Mouse (Mus musculus) heart, embryonic 14.5 days (tissue): ENCODE data around the gene Stard8. TPM values are rescaled to one million over a fixed set of nuclear protein-coding genes. Genes with fewer than 3 reads are reported as not detected.

Experiments
- ATAC-seq: fragments of 200-750 bp; cut with Nextera tagmentation; 2 replicates; pipeline ENCODE4 v1.8.0; 2017; ENCODE audit warnings: low read depth, moderate TSS enrichment; ENCODE audit not compliant: insufficient number of reproducible peaks, insufficient read depth, low FRiP score
- H3K27ac ChIP-seq, 2 experiments: fragments of 200-500 bp in 1 of 2; fragments of 300-500 bp in 1 of 2; sonication (generic) in 1 of 2; replicated peaks in 1 of 2; 2 replicates each; pipeline ENCODE4 v1.5.1; 2012 to 2014; ENCODE audit warnings: low read depth in 2 of 2, low read length in 2 of 2, control low read depth in 1 of 2, mild to moderate bottlenecking in 1 of 2, mixed read lengths in 1 of 2; ENCODE audit not compliant: control insufficient read depth in 1 of 2, insufficient read depth in 1 of 2
- H3K27me3 ChIP-seq: fragments of 300-500 bp; sonication (generic); 2 replicates; pipeline ENCODE4 v1.6.1; 2014; ENCODE audit warnings: mild to moderate bottlenecking, low read length, control low read depth; ENCODE audit not compliant: control insufficient read depth, insufficient read depth
- H3K36me3 ChIP-seq: fragments of 300-500 bp; sonication (generic); 2 replicates; pipeline ENCODE4 v1.6.1; 2014; ENCODE audit warnings: mild to moderate bottlenecking, control low read depth, low read length, mixed read lengths; ENCODE audit not compliant: control insufficient read depth, insufficient read depth
- H3K4me1 ChIP-seq, 2 experiments: fragments of 200-500 bp in 1 of 2; fragments of 300-500 bp in 1 of 2; sonication (generic) in 1 of 2; 2 replicates each; pipeline ENCODE4 v1.6.1; 2012 to 2014; ENCODE audit warnings: low read length in 2 of 2, control low read depth in 1 of 2, mixed read lengths in 1 of 2; ENCODE audit not compliant: control insufficient read depth in 2 of 2, insufficient read depth in 2 of 2
- H3K4me2 ChIP-seq: fragments of 300-500 bp; sonication (generic); 2 replicates; pipeline ENCODE4 v1.6.1; 2014; ENCODE audit warnings: mild to moderate bottlenecking, low read length
- H3K4me3 ChIP-seq, 2 experiments: fragments of 200-500 bp in 1 of 2; fragments of 300-500 bp in 1 of 2; sonication (generic) in 1 of 2; 2 replicates each; pipeline ENCODE4 v1.5.1; 2012 to 2014; ENCODE audit warnings: low read length in 2 of 2, mild to moderate bottlenecking in 2 of 2, control low read depth in 1 of 2, low read depth in 1 of 2, moderate library complexity in 1 of 2; ENCODE audit not compliant: control insufficient read depth in 1 of 2, insufficient read depth in 1 of 2
- H3K9ac ChIP-seq: fragments of 300-500 bp; sonication (generic); 2 replicates; pipeline ENCODE4 v1.6.1; 2014; ENCODE audit warnings: mild to moderate bottlenecking, low read length
- H3K9me3 ChIP-seq: fragments of 300-500 bp; sonication (generic); 2 replicates; pipeline ENCODE4 v1.6.1; 2016; ENCODE audit warnings: low read length, control low read depth; ENCODE audit not compliant: control insufficient read depth
- WGBS: fragments of 180-500 bp; shearing (Covaris S2); extraction: QIAGEN DNeasy Blood & Tissue Kit; methylation state at CpG from one replicate; pipeline ENCODE4 v1.1.7; 2014; 5-methylcytosine and 5-hydroxymethylcytosine counted together
- polyA plus RNA-seq: library from polyadenylated mRNA; unstranded; fragments of >200 nt; fragmentation: Nextera tagmentation; extraction: Ambion mirVana; gene quantifications from 2 replicates; pipeline ENCODE4 v1.2.1, GENCODE M21; 2014

The Stard8 gene
- polyA plus RNA-seq, 1 experiment from 2014 or later, result 11.3 TPM

- peak overlapping the region; percentile 64 to 76 for H3K27ac ChIP-seq
- no peak overlapping the region for H3K4me3 ChIP-seq
- H3K9ac ChIP-seq, result peak overlapping the region; percentile 44
- no peaks in the 10 kb centered on the region for H3K36me3 ChIP-seq
- H3K27me3 ChIP-seq, result 0 out of 2 replicates have a peak, but pooled peaks cover under 1% of the 10 kb centered on the region
- H3K9me3 ChIP-seq, result no peaks in the 10 kb centered on the region
- ATAC-seq, result no peak
- peaks cover 32 to 35% of the 10 kb centered on the region in 2 experiments for H3K4me1 ChIP-seq
- H3K4me2 ChIP-seq, result peak overlapping the region; percentile 75
- 47% methylated on average over 5 of the region's 5 CpGs for WGBS
Measured at GRCm38 (mm10) chrX:99046360-99047055, 43.5 kb downstream of the Stard8 start.

GRCm38 (mm10) chrX:99048111-99048510 is 45.1 kb downstream of the Stard8 start:
- Histone ChIP-seq H3K9ac (no peak overlapping the region), H3K4me3 (no peak overlapping the region), H3K36me3 (no peaks in the 10 kb centered on the region), H3K4me1 (peaks cover 37 to 46% of the 10 kb centered on the region in 2 experiments), H3K27me3 (no peaks in the 10 kb centered on the region), H3K27ac (peak overlapping the region in 1 of 2 experiments; percentile 64; a peak in 1 of 4 replicates), H3K4me2 (no peak overlapping the region), H3K9me3 (no peaks in the 10 kb centered on the region)
- 37% methylated on average over 4 of the region's 4 CpGs for WGBS
- no peak for ATAC-seq

- peaks cover 39 to 57% of the 10 kb centered on the region in 2 experiments for H3K4me1 ChIP-seq
- ATAC-seq, result 0 out of 2 replicates have a peak, but pooled peaks have one; percentile 43
Measured at GRCm38 (mm10) chrX:99049247-99049646, 46.2 kb downstream of the Stard8 start.

DNA sequence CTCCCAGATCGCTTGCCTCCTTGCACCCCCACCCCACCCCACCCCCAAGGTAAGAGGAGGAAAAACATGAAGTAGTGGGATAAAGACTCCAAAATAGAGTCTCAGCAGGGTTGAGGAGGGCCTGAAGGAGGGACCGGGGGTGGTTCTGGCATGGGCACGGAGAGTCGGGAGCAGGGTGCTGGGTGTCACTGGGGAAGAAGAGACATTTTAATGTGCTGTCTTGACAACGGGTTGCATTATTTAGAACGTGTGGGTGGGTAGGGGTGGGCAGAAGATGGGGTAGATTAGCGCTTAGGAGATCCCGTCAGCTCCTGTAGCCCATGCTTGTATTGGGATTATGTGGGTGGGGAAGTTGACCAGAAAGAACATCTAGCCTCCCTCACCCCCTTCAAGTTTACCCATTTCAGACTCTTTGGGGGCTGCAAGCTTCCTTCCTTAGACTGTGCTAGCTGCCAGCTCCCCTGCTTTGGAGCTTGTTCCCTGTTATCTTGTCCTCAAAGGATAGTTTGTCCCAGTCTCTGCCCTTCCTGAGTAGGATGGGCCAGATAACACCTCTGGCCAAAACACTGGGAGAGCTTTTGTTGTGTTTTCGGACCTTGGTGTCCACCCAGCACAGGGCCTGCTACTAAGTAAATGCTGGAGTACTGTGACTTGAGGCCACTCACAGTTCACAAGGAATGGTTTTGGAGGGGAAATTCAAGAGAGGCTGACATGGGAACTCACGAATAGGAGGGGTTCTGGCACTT is 47.9 kb downstream of the Stard8 start:
- no peak for ATAC-seq
- H3K36me3 ChIP-seq, result no peaks in the 10 kb centered on the region
- no peak overlapping the region for H3K4me2 ChIP-seq
- H3K9me3 ChIP-seq, result no peaks in the 10 kb centered on the region
- H3K27ac ChIP-seq, result 0 out of 4 replicates have a peak overlapping the region, but pooled peaks of 1 of the 2 experiments have one; percentile 9
- 74% methylated on average over 9 of the region's 10 CpGs for WGBS
- H3K4me1 ChIP-seq, result peaks cover 41 to 57% of the 10 kb centered on the region in 2 experiments
- H3K9ac ChIP-seq, result no peak overlapping the region
- no peak overlapping the region for H3K4me3 ChIP-seq
- no peaks in the 10 kb centered on the region for H3K27me3 ChIP-seq

More at GRCm38 (mm10) chrX:99049247-99049646, 46.2 kb downstream of the Stard8 start:
- Histone ChIP-seq H3K27me3 (no peaks in the 10 kb centered on the region), H3K9ac (no peak overlapping the region), H3K4me2 (no peak overlapping the region), H3K4me3 (no peak overlapping the region), H3K27ac (peak overlapping the region; percentile 11 to 64), H3K9me3 (no peaks in the 10 kb centered on the region), H3K36me3 (no peaks in the 10 kb centered on the region)
- 50% methylated on average over 5 of the region's 5 CpGs for WGBS

DNA sequence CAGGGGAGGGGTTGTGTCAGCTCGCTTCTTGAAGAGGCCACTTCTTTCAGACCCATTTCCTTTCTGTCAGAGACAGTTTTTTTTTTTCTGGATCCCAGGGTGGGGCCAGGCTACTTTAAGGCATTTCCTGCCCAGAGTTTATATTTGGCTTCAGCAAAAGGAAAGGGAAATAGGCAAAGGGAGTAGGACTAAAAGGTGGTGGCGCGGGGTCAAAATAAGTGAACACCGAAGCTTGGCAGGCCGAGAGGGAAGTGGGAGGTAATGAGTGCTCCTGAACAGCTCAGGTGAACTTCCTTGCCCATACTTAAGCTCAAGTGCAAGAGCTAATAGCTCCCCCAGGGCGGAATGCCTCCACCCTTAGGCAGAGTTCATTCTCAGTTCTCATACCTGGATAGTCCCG is 49.2 kb downstream of the Stard8 start:
- Histone ChIP-seq H3K9ac (no peak overlapping the region), H3K27ac (0 out of 4 replicates have a peak overlapping the region, but pooled peaks have one; percentile 3 to 14), H3K4me1 (peaks cover 31 to 46% of the 10 kb centered on the region in 2 experiments), H3K36me3 (no peaks in the 10 kb centered on the region), H3K4me2 (no peak overlapping the region), H3K27me3 (no peaks in the 10 kb centered on the region), H3K4me3 (no peak overlapping the region), H3K9me3 (no peaks in the 10 kb centered on the region)
- no peak for ATAC-seq
- 62% methylated on average over 7 of the region's 7 CpGs for WGBS

DNA sequence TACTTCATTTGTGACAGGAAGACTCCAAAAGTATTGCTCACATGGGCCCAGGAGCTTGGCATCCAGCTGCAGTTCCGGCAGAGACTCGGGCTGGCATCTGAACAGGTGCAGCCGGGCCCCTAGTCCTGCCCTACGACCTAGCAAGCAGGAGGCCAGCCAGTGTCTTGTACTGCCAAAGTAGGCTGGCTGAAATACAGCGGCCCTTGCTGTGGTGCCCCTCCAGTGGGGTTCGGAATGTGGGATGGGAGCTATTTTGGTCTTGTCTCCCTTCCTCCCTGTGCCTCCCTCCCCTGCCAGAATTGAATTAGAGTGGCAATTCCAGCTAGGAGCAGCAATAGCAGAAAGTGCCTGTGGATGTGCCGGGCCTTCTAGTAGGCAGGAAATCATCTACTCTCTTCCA is 51.5 kb downstream of the Stard8 start:
- no peaks in the 10 kb centered on the region for H3K9me3 ChIP-seq
- ATAC-seq, result peak; percentile 80
- no peaks in the 10 kb centered on the region for H3K36me3 ChIP-seq
- no peaks in the 10 kb centered on the region for H3K27me3 ChIP-seq
- peak overlapping the region; percentile 88 to 92 for H3K27ac ChIP-seq
- H3K4me1 ChIP-seq, result peaks cover 26 to 46% of the 10 kb centered on the region in 2 experiments
- 0 out of 2 replicates have a peak overlapping the region, but pooled peaks have one; percentile 8 for H3K4me2 ChIP-seq
- H3K9ac ChIP-seq, result no peak overlapping the region; the same call in 1 of the 2 replicates
- WGBS, result 40% methylated on average over 7 of the region's 7 CpGs
- no peak overlapping the region for H3K4me3 ChIP-seq

- Histone ChIP-seq H3K27ac (no peak overlapping the region), H3K9ac (no peak overlapping the region), H3K36me3 (no peaks in the 10 kb centered on the region), H3K4me2 (no peak overlapping the region), H3K9me3 (no peaks in the 10 kb centered on the region), H3K4me1 (peaks cover 14 to 25% of the 10 kb centered on the region in 2 experiments), H3K27me3 (no peaks in the 10 kb centered on the region), H3K4me3 (no peak overlapping the region)
- WGBS, result 50% methylated on average over 6 of the region's 6 CpGs
- ATAC-seq, result no peak
Measured at GRCm38 (mm10) chrX:99057772-99058440, 54.9 kb downstream of the Stard8 start.
